Mouse (Mus musculus) neutrophil, adult 83 days (primary cell): ENCODE data around the gene Sult2b1. TPM values are rescaled to one million over a fixed set of nuclear protein-coding genes. Genes with fewer than 3 reads are reported as not detected.

Experiments used
- total RNA-seq, 2 experiments: library from RNA; stranded (reverse); gene quantifications; one replicate each; pipeline ENCODE4 v1.2.4; 2023

Gene Sult2b1
- not detected for total RNA-seq

DNA sequence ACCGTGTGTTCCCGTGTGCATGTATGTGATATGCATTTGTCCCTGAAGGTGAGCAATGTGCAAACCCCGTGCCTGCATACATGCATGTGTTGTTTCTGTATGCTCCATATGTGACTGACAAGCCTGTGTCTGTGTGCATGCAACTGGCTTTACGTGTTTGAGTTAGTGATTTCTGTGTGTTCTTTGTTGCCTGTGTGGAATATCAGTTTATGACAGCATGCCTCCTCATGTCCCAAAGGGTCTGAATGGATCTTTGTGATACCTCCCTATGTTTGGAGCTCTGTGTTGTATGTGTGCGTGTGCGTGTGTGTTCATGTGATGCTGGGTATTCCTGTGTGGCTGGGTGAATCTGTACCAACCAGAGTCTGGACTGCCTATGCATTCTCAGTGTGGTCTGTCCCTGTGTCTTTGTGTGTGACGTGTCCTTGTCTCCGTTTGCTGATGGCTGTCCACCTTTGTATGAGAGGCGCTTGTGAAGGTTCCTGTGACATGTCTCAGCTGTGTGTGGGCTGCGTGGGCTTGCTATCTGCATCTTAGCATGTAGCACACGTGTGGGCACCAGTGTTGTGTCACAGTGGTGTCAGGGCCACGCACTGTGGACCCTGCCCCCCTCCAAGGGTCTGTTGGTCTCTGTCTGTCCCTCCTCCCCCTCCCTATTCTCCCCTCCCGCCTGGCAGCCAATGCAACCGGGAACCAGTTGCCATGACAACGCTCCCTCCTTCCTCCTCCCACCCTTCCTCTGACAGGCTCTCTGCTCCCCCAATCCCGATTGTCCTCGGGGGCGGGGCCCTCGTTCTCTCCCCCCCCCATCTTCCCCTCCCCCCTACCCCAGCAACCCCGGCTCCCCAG, at the start of gene Sult2b1:
Gene Sult2b1 (minus strand): TSS at position 146 of the 849 bp plus-strand sequence.

DNA sequence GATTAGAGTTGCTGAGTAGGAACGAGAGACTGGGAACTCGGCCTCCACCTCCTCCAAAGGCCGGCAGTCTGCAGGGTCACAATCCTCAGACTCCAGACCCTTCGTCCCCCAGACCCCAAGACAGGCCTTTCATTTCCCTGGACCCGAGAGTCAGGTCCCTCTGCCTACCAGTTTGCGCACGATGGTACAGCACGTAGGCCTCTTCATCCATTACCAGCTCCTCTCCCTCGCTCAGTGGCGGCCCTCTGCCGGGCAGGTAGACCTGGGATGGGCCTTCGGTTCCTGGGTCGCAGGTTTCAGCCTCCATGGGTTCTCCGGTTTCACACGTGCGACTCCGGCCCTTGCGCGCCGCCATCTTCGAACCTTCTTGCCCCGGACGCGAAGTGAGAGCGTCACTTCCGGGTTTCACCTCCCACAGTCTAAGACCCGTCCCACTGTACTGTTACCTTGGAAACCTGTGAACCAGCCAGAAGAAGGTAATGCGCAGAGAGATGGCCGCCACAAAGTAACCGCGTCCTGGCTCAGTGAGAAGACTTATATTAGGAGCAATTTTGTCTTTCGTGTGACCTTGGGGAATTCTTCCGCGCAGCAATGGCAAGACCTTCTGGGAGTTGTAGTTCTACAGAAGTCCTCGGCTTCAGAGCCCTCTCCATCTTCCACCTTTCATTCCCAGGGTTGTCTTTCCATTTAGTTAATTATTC, 46.1 kb upstream of the Sult2b1 start, which contains the start of gene Grwd1:
Gene Grwd1 (minus strand): TSS at position 518 of the 701 bp plus-strand sequence.

DNA sequence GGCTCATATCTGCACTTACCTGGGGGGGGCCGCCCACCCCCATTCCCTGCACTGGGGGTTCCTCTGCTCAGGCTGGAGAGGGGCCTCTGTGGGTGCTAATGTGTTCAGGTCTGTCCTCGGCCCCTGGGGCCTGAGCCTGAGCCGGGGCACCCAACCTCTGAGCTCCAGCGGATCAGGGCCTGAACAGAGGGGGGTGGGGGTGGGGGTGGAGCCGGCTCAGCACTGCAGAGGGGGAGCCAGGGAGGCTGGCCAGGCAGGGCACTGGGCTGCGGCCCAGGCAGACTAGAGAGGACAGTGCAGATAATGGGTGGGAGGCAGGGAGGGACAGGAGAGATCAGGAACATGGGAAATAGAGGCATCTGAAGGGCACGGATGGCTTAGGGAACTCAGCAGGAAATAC, 40.1 kb upstream of the Sult2b1 start, which contains the start of gene Kcnj14:
Gene Kcnj14 (minus strand): TSS at position 185 of the 400 bp plus-strand sequence.

DNA sequence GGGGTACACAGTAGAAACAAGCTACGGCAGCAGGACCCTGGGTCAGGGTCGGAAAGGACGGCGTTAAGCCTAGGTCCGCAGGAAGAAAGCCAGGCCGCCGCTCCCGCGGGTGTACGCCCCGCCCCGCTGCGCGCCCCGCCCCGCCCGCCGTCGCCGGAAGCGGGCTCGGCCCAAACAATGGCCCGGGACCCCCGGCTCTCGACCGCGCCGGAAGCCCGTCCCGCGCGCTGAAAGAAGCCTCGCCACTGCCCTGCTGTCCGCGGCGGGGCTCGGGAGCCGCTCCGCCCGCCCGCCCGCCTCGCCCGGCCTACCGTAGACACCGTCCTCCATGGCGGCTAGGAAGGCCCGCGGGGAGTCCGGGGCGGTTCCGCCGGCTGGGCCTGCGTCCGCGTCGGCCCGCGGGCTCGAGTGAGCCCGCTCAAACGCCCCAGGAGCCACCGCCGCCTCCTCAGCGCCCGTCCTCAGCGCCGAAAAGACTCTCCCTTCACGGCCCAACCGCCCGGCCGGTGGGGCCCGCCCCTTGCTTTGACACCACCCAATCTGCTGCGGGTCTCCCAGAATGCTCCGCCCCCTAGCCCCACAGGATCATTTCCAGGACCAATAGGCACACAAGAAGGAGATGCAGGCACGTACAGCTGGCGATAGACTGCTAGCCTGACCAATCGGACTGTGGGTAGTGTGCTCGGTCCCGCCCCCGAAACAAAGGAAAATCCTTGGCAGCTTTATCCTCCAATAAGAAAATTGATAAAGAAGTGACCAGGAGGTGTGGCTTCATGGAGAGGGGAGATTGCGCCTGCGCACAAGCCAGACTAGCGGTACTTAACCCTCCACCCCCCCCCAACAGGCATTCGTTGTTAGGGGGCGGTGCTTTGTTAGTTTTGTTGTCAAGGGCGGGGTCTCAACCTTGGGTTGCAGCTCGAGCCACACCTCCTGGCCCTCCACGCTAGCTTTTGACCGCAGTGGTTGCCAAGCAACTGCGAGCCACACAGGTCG, 29.6 kb upstream of the Sult2b1 start, which contains the start of gene Cyth2:
Gene Cyth2 (minus strand): TSS at position 795 of the 993 bp plus-strand sequence.

DNA sequence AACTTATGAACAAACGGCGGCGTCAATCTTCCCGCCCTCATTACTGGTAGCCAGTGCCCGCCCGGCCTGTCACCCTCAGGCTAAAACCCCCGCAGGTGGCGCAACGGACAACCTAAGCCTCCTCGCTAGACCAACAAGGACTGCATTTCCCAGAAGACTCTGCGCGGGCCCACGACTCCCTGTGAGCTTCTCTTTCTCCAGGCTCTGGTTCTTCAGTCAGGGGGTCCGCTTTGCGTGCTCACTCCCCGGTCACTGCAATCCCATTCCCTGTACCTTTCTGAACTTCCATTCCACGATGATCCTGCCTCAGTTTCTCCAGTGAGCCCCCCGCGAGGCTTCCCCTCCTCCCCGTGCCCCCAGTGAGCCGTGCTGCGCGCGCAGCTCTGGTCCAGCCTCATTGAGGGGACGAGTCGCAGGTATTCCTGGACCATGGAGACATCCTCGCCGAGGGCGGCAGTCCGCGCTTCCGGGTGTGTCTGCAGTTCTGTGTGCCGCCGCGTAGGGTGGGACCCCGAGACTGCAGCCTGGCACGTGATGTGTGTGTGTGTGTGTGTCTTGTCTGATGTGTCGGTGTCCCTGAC, 868 bp downstream of the Sult2b1 start, which contains the start of gene Lmtk3:
Gene Lmtk3 (plus strand): TSS at position 228 of the 581 bp plus-strand sequence.

DNA sequence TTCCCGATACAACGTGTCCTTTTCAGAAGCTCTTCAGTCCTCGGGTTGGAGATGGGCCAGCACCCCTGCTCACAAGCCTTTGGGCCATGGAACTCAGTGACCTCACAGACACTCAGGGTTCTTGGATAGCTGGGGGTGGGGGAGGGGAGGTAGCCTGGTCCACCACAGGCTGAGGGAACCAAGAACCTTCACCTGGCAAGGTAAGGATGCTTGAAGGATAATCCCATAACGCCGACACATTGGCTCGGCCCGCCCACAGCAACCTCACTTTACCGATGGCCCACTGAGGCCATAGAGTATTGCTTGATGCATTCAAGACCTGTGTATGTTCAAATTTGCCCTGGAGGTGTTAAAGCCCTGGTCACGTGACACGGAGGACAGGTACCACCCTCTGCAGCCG, 58.8 kb downstream of the Sult2b1 start, which contains the start of gene Spaca4:
Gene Spaca4 (minus strand): TSS at position 101 of the 400 bp plus-strand sequence.

DNA sequence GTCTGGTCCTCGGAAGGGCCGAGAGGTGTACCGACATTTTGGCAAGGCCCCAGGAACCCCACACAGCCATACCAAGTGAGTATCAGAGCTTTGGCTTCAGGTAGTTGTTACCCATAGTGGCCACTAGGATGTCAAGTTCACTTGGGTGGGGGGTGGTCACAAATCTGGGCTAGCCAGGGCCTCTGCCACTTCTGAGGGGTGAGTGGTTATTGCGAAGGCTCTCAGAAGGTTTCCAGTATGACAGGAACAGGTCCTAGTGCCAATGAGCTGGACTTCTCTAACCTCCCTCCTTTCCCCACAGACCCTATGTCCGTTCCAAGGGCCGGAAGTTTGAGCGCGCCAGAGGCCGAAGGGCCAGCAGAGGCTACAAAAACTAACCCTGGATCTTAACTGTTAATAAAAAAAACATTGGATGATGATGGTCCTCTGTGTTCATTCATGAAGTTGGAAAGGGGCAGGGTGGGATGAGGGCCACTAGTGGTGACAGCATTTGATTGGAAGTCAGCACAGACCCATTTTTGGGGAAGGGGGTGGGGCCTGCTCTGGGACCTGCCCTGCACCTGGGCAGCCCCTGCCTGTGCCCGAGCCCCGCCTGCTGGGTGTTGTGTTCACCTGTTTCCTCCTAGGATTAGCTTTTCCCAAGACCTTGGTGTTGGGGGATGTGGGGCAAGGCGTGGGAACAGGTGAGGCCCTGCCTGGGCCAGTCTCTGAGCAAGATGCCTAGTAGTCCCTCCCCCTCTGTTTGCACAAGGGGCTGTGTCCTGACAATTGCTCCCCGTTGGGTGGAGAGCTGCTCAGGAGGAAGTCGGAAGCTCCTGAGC, 63.8 kb downstream of the Sult2b1 start, which contains the start of gene Fam83e:
Gene Fam83e (plus strand): TSS at position 800 of the 821 bp plus-strand sequence.

DNA sequence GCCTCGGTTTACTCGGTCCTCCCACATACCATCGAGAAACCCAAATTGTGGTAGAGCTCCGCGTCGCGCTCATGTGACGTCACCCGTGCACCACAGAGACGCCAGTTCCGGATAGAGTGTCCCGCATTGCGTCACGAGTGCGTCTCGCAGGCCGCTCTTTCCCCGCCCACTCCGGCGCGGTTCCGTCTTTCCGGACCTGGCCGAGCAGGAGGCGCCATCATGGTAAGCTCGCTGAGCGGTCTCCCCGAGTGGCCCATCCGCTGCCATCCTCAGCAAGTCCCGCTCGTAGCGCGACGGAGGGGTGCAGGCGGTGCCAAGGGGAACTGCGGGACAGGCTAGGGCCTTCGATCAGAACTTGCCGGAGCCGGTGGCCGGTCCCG, 66.6 kb downstream of the Sult2b1 start, which contains the start of gene Sphk2:
Gene Sphk2 (minus strand): TSS at position 85 of the 380 bp plus-strand sequence.

DNA sequence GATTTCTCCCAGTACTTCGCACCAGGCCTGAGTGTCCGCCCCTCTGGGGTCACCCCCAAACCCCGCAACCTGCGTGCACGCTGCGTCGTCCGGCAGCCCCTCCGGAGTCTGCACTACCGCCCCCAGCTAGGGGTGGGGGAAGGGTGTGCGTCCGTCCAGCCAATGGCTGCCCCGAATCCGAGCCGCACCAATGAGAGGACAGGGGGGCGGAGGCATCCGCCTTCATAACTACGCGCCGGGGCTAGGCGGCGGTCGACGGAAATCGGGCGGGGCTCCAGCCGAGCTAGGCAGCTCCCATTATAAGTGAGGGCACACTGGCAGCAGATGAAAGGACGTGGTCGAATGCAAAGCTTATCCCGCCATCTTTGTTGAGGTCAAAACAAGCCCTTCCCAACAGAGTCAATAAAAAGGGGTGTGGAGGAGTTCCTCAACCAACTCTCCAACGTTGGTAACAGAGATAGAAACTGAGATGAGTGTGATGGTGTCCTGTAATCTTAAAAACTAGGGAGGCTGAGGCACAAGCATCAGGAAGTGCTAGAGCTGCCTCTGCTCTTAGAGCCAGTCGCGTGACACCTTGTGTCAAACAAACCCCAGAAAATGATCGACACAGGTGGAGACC, 69.3 kb downstream of the Sult2b1 start, which contains the start of gene Rpl18:
Gene Rpl18 (plus strand): TSS at position 368 of the 619 bp plus-strand sequence.

DNA sequence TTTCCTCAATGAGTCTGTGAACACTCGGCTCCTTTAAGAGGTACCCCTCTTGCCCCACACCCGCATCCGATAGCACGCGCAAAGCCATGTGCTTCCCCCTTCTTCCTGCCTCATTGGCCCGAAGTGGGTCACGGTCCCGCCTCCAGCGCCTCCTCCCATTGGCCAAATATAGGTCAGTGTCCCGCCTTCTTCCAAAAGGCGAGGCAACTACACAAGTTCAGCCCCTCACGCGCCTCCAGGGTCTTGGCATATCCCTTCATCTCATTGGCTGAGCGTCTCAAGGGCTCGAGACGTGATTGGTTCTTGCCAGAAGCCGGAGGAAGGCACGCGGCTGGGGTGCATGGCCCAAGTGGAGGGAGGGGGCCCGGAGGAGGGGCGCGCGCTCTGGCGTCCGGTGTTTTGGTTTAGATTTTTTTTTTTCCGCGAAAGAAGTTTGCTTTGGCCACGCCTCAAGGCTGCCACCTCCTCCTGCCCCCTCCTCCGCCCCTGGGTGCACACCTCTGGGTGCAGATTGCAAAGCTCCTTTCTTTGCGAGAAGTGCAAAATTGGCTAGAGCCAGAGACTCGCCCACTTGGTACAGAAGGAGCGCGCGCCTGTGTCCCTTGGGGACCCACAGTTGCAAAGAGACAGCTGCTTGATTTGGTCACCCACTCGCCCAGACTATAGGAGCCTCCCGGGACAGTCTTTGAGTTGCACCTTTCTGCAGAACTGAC, 79.6 kb downstream of the Sult2b1 start, which contains the start of gene Dbp:
Gene Dbp (plus strand): TSS at position 359 of the 713 bp plus-strand sequence.

DNA sequence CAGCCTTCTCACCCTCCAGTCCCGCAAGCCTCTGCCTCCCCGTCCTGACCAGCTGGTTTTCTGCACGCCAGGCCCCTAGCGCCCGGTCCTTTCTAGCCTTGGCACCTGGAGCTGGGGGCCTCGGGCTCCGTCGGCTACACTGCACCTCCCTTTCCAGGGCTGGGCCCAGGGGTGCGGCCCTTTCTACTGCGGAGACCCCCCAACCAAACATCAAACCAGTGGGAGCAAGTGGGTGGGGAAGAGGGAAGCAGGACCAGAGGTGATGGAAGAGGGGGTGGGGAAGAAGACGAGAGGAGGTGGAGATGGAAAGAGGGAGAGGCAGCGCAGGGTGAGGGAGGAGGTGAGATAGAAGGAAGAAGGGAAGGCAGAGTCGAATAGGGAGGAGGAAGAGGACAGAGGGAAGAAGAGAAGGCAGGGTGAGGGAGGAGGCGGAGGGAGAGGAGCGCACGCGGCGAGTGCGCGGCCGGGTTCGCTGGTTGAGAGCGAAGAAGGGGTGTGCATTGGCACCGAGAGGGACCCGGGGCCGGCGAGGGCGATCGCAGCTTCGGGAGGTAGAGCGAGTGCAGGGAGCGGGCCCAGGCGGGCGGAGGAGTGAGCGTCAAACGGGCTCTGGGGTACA, 84.8 kb downstream of the Sult2b1 start, which contains the start of gene Car11:
Gene Car11 (plus strand): TSS at position 321 of the 619 bp plus-strand sequence.

DNA sequence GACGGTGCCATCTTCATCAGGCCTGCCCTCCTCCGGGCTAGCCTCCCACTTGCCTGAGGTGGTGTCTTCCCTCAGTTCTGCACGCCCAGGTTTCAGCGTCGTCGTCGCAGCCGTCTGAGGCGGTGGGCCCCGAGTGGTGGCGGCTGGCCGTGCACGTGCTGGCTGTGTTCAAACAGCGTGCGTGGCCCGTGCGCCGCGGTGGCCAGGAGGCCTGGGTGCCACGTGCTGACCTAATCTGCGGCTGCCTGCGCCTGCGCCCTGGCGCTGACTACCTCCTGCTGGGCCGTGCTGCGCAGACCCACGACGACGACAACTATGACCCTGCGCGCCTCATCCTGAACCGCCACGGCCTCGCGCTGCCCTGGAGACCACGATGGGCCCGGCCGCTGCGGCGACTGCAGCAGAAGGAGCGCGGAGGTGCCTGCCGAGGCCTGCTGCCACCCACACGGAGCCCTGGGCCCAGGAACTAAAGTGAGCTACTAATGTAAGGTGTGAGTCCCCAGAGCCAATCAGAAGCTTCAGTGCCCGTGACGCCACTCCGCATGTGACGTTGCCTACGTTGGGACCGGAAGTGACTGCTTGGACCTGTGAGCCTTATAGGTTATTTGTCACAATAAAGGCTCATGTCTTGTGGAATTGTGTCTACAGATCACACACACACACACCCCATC, 90.4 kb downstream of the Sult2b1 start, which contains the start of gene Sec1:
Gene Sec1 (minus strand): TSS at position 482 of the 671 bp plus-strand sequence.

DNA sequence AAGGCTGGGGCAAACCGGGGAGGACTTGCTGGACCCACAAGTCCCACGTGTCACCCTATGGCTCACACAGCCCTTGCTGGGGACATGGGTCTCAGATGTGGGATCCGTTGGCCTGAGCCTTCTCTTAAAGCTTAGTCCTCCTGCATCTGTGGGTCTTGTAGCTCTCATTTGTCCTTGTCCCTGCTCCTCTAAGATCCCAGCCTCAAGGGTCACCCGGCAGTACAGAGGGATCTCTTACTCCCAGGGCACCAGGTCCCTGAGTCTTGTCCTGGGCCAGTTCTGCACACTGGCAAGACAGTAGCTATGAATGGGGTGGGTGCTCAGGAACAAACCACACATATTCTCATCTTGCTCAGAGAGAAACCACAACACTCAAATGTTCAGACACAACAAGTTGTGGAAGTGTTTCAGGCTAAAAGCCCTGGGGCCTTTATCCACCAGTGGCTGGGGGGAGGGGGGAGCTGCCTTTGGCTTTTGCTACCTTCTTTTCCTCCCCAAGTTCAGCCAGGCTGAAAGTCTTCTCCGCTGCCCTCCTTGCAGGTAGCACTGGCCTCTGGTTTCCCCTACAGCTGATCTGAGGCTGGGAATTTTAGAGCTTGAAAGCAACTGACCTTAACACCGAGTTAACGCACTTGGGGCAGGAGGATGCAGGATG, 100.9 kb downstream of the Sult2b1 start, which contains the start of gene Ntn5:
Gene Ntn5 (plus strand): TSS at position 627 of the 655 bp plus-strand sequence.

